Mouse (Mus musculus) stomach, embryonic 16.5 days (tissue): Measurements from ENCODE around the gene Rbms2. TPM values are rescaled to one million over a fixed set of nuclear protein-coding genes. Genes with fewer than 3 reads are reported as not detected.
A peak's percentile ranks its signal among the peaks of the same experiment; 100 is the strongest.

Experiments
- ATAC-seq: fragments of 200-750 bp; cut with Nextera tagmentation; 2 replicates; pipeline ENCODE4 v1.8.0; 2017; ENCODE audit warnings: moderate number of reproducible peaks, moderate TSS enrichment; ENCODE audit not compliant: insufficient read depth, low FRiP score
- H3K27ac ChIP-seq: fragments of 300-500 bp; sonication (generic); 2 replicates; pipeline ENCODE4 v1.5.1; 2014; ENCODE audit warnings: low read length
- H3K27me3 ChIP-seq: fragments of 300-500 bp; sonication (generic); 2 replicates; pipeline ENCODE4 v1.6.1; 2014; ENCODE audit warnings: low read length, control low read depth, mixed read lengths; ENCODE audit not compliant: control insufficient read depth, insufficient read depth
- H3K36me3 ChIP-seq: fragments of 300-500 bp; sonication (generic); 2 replicates; pipeline ENCODE4 v1.6.1; 2014; ENCODE audit warnings: low read length; ENCODE audit not compliant: control insufficient read depth, insufficient read depth
- H3K4me1 ChIP-seq: fragments of 300-500 bp; sonication (generic); 2 replicates; pipeline ENCODE4 v1.6.1; 2014; ENCODE audit warnings: low read length, control low read depth, mixed read lengths; ENCODE audit not compliant: control insufficient read depth, insufficient read depth
- H3K4me2 ChIP-seq: fragments of 300-500 bp; sonication (generic); 2 replicates; pipeline ENCODE4 v1.6.1; 2014; ENCODE audit warnings: low read depth, low read length, mixed read lengths
- H3K4me3 ChIP-seq: fragments of 300-500 bp; sonication (generic); replicated peaks from 2 replicates; pipeline ENCODE4 v1.5.1; 2014; ENCODE audit warnings: mild to moderate bottlenecking, low read length
- H3K9ac ChIP-seq: fragments of 300-500 bp; sonication (generic); 2 replicates; pipeline ENCODE4 v1.6.1; 2014; ENCODE audit warnings: low read length
- H3K9me3 ChIP-seq: fragments of 300-500 bp; sonication (generic); replicated peaks from 2 replicates; pipeline ENCODE4 v1.6.1; 2016; ENCODE audit warnings: low read length, control low read depth; ENCODE audit not compliant: control insufficient read depth
- WGBS: fragments of 180-500 bp; shearing (Covaris S2); extraction: QIAGEN DNeasy Blood & Tissue Kit; methylation state at CpG from one replicate; pipeline ENCODE4 v1.1.7; 2014; 5-methylcytosine and 5-hydroxymethylcytosine counted together
- polyA plus RNA-seq: library from polyadenylated mRNA; unstranded; fragments of >200 nt; fragmentation: Nextera tagmentation; extraction: Ambion mirVana; gene quantifications from 2 replicates; pipeline ENCODE4 v1.2.1, GENCODE M21; 2015

The Rbms2 gene
- polyA plus RNA-seq, 1 experiment from 2014 or later, result 30.3 TPM

DNA sequence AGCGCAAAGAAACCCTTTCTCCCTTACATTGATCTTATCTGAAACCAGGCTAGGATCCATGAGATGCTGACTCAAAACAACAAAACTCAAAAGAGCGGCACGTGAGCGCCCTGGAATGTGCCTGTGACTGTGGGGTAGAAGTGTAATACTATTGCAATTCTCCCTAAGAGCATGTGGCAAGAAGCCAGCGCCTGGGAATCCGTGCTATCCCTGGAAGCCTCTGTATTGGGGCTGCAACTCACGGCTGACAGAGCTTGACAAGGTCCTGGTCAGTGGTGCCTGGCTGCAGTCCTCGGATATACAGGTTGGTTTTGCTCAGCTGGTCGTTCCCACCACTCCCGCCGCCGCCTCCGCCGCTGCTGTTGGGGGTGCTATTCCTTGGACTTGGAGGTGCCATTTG lies 29.2 kb downstream of the Rbms2 start:
- Histone ChIP-seq H3K9ac (no peak overlapping the region), H3K9me3 (no peaks in the 10 kb centered on the region), H3K36me3 (no peaks in the 10 kb centered on the region), H3K27me3 (no peaks in the 10 kb centered on the region), H3K4me2 (no peak overlapping the region), H3K27ac (peak overlapping the region; percentile 77; the same call in 1 of the 2 replicates), H3K4me3 (no peak overlapping the region), H3K4me1 (peaks cover 24% of the 10 kb centered on the region; the same call in 1 of the 2 replicates)
- WGBS, result 68% methylated on average over 14 of the region's 14 CpGs
- ATAC-seq, result no peak

DNA sequence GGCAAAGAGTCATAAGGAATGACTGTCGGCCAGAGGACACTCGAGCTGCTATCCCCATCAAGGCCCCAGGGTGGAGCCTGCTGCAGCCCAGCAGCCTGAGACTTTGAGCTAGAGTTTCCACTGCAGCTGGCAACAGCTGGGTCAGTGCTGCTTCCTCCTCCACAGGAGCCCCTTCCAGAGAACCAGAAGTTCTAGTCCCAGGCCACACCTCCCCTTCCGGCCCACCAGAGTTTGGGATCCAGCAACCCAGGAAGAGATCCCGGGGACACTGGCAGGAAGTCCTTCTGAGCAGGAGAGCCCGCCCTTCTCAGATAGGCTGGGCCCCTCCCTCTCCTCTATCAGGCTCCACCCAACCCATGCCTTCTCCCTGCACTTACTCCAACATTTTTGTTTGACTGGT lies 30.5 kb downstream of the Rbms2 start:
- H3K27me3 ChIP-seq, result no peaks in the 10 kb centered on the region
- H3K4me2 ChIP-seq, result peak overlapping the region; percentile 37
- H3K9ac ChIP-seq, result peak overlapping the region; percentile 13; the same call in 1 of the 2 replicates
- H3K4me3 ChIP-seq, result peak overlapping the region; percentile 20
- ATAC-seq, result peak; percentile 97
- WGBS, result 0% methylated on average over 5 of the region's 5 CpGs
- peaks cover 24% of the 10 kb centered on the region; the same call in 1 of the 2 replicates for H3K4me1 ChIP-seq
- H3K27ac ChIP-seq, result peak overlapping the region; percentile 77
- no peaks in the 10 kb centered on the region for H3K9me3 ChIP-seq
- no peaks in the 10 kb centered on the region for H3K36me3 ChIP-seq

DNA sequence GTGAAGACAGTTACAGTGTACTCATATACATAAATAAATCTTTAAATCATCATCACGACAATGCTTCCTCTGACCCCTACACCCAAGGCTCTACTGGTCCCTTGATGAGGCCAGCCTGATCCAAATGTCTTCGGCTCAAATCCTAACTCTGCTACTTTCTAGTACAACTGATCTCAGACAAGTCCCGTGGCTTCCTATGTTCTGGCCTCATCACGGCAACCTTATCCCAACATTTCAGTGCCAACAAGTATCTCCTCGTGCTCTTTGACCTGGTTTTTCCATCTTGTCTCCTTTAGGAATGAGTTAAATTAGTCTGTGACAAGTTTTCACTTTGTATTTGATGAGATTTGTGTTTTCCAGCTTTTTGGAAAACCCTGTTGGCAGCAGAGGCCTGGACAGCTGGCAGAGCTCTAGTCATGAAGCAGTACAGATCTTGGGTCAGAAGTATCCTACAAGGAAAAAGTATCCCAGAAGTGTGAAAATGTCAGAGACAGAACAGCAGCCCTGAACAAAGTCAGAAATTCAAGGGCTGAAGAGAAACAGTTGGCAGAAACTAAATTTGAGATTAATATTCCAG lies 31.2 kb downstream of the Rbms2 start:
- H3K4me3 ChIP-seq, result peak overlapping the region; percentile 20; the same call in 1 of the 2 replicates
- H3K9ac ChIP-seq, result peak overlapping the region; percentile 13; the same call in 1 of the 2 replicates
- H3K9me3 ChIP-seq, result no peaks in the 10 kb centered on the region

DNA sequence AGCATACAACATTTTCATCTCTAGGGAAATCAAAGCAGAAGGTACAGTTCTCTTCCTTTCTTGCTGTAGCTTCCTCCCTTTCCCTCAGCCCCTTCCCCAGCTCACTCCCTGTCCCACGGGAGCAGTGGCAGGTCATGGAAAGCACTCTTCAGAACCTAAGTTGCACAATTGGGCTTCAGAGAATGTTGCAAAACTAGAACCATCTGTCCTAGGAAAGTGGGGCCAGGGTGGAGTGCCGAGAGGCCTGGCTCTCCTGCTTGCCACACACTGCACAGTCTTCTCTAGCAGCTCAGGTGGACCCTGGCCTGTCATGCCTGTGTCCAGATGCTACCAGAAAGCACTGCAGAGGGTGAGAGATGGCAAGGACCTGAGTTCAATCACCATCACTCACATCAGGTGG lies 35.1 kb downstream of the Rbms2 start:
- Histone ChIP-seq H3K4me3 (no peak overlapping the region), H3K4me1 (peaks cover 9% of the 10 kb centered on the region; the same call in 1 of the 2 replicates), H3K27me3 (no peaks in the 10 kb centered on the region), H3K4me2 (no peak overlapping the region), H3K9ac (no peak overlapping the region), H3K27ac (peak overlapping the region; percentile 79; the same call in 1 of the 2 replicates), H3K9me3 (no peaks in the 10 kb centered on the region), H3K36me3 (0 out of 2 replicates have a peak, but pooled peaks cover 3% of the 10 kb centered on the region)
- 73% methylated on average over 2 of the region's 2 CpGs for WGBS
- no peak for ATAC-seq

More for the DNA sequence above, 31.2 kb downstream of the Rbms2 start:
- no peak for ATAC-seq
- Histone ChIP-seq H3K4me1 (peaks cover 20% of the 10 kb centered on the region; the same call in 1 of the 2 replicates), H3K4me2 (peak overlapping the region; percentile 37), H3K36me3 (no peaks in the 10 kb centered on the region), H3K27me3 (no peaks in the 10 kb centered on the region), H3K27ac (peak overlapping the region; percentile 77)
- WGBS, result 62% methylated on average over 5 of the region's 5 CpGs

DNA sequence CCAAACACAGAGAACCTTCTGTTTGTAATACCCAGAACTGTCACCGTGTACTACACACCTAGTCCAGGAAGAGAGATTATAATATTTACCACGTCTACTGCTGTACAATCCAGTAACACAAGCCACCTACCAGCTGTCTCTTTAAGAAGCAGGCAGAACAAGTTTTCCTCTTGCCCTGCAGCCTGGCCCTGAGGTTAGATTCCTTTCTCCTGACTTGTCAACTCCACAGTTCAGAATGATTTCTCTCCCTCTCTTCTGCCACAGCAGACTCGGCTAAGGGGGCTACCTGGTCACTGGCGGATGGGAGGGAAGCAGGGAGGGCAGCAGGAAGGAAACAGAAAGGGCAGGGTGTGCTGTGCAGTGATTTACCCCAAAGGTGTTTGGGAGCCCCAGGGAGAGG lies 36.4 kb downstream of the Rbms2 start:
- H3K4me1 ChIP-seq, result no peaks in the 10 kb centered on the region
- peak; percentile 71; the same call in 1 of the 2 replicates for ATAC-seq
- H3K4me3 ChIP-seq, result no peak overlapping the region
- H3K4me2 ChIP-seq, result peak overlapping the region; percentile 25; the same call in 1 of the 2 replicates
- no peaks in the 10 kb centered on the region for H3K9me3 ChIP-seq
- H3K9ac ChIP-seq, result peak overlapping the region; percentile 4; the same call in 1 of the 2 replicates
- H3K36me3 ChIP-seq, result 0 out of 2 replicates have a peak, but pooled peaks cover 3% of the 10 kb centered on the region
- H3K27ac ChIP-seq, result peak overlapping the region; percentile 79
- WGBS, result 42% methylated on average over 4 of the region's 4 CpGs
- no peaks in the 10 kb centered on the region for H3K27me3 ChIP-seq

DNA sequence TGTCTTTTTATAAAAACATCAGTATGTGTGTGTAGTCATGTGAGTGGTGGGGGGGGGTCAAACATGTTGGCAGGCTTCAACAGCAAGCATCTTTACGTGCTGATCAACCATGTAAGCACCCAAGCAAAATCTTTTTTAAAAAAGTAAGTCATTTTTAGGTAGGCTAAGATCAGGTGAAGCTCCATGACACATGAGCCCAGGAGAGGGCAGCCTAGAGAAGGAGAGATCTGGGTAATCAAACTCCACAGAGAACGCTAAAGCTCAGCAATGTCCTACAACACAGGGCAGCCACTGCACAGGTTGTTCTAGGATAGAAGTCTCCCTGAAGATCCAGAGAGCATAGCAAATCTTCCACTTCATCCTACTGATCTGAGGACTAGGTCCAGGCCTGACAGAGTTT lies 37.9 kb downstream of the Rbms2 start:
- 51% methylated on average over 2 of the region's 2 CpGs for WGBS
- Histone ChIP-seq H3K4me1 (no peaks in the 10 kb centered on the region), H3K27me3 (no peaks in the 10 kb centered on the region), H3K9me3 (no peaks in the 10 kb centered on the region), H3K27ac (no peak overlapping the region), H3K4me3 (no peak overlapping the region), H3K9ac (no peak overlapping the region), H3K36me3 (0 out of 2 replicates have a peak, but pooled peaks cover 10% of the 10 kb centered on the region), H3K4me2 (no peak overlapping the region)
- no peak for ATAC-seq

DNA sequence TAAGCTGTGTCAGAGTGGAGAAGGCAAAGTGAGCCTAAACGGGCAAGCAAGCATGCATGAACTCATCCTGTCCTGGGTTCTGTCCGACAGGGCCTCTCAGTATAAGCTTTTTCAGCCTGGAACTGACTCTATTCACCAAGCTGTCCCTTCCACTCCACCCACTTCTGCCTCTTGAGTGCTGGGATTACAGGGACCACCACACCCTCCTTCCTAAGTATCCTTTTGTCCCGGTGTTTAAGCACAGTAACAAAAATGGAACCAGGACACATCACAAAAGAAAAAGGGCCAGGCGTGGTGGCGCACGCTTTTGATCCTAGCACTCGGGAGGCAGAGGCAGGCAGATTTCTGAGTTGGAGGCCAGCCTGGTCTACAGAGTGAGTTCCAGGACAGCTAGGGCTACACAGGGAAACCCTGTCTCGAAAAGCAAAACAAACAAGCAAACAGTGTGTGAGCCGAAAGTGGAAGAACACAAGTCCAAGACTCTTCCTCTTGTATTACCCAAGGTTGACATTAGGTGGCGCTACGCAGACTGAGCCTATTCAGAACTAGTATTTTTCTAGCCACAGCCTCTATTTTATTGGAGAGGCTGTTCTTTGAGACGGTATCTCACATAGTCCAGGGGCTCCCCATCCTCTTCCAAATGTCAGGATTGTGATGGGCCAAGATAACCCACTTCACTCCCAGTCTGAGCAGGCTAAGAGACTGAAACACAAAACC lies 39.7 kb downstream of the Rbms2 start:
- no peak overlapping the region for H3K4me2 ChIP-seq
- no peaks in the 10 kb centered on the region for H3K4me1 ChIP-seq
- H3K27ac ChIP-seq, result no peak overlapping the region
- H3K36me3 ChIP-seq, result 0 out of 2 replicates have a peak, but pooled peaks cover 10% of the 10 kb centered on the region
- WGBS, result 69% methylated on average over 12 of the region's 12 CpGs
- no peak overlapping the region for H3K9ac ChIP-seq
- no peaks in the 10 kb centered on the region for H3K9me3 ChIP-seq
- no peak for ATAC-seq
- H3K4me3 ChIP-seq, result no peak overlapping the region
- no peaks in the 10 kb centered on the region for H3K27me3 ChIP-seq

DNA sequence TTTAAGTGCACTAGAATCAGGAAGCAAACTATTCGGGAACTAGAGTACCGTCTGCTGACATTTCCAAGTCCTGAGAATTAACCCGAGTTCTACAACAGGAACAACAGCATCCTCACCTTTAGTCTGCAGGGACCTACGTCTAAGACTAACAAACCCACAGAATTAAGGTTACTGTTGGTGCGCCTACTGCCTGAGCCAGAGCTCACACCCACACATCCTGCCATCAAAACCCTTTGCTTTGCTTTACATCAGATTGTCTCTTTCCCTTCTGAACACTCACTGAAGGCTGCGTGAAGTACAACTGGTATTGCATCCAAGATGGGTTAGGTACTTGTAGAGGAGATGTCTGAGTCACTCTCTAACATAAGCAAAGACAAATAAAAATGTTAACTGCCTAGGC lies 44.7 kb downstream of the Rbms2 start:
- H3K4me1 ChIP-seq, result no peaks in the 10 kb centered on the region
- H3K4me2 ChIP-seq, result no peak overlapping the region
- ATAC-seq, result no peak
- H3K27me3 ChIP-seq, result no peaks in the 10 kb centered on the region
- no peak overlapping the region for H3K27ac ChIP-seq
- peaks cover 9% of the 10 kb centered on the region; the same call in 1 of the 2 replicates for H3K36me3 ChIP-seq
- no peak overlapping the region for H3K4me3 ChIP-seq
- no peak overlapping the region for H3K9ac ChIP-seq
- 86% methylated on average over 6 of the region's 6 CpGs for WGBS
- no peaks in the 10 kb centered on the region for H3K9me3 ChIP-seq
